Mouse (Mus musculus) heart, embryonic 15.5 days (tissue): Measurements from ENCODE around the gene Cntrob. TPM values are rescaled to one million over a fixed set of nuclear protein-coding genes. Genes with fewer than 3 reads are reported as not detected.
"Not testable (repeated sequence)": the region's sequence is repeated elsewhere in the genome, so short reads cannot be mapped to it uniquely, and the experiment has no call there.

ENCODE experiments used
- ATAC-seq: fragments of 200-750 bp; cut with Nextera tagmentation; replicated peaks from 2 replicates; pipeline ENCODE4 v1.8.0; 2017; ENCODE audit warnings: low read depth, moderate TSS enrichment; ENCODE audit not compliant: insufficient number of reproducible peaks, insufficient read depth, low FRiP score
- H3K27ac ChIP-seq: fragments of 300-500 bp; sonication (generic); 2 replicates; pipeline ENCODE4 v1.5.1; 2015; ENCODE audit warnings: mild to moderate bottlenecking, inconsistent platforms
- H3K27me3 ChIP-seq: fragments of 300-500 bp; sonication (generic); 2 replicates; pipeline ENCODE4 v1.6.1; 2015; ENCODE audit warnings: inconsistent platforms
- H3K36me3 ChIP-seq: fragments of 300-500 bp; sonication (generic); 2 replicates; pipeline ENCODE4 v1.6.1; 2015; ENCODE audit warnings: mild to moderate bottlenecking, inconsistent platforms
- H3K4me1 ChIP-seq: fragments of 300-500 bp; sonication (generic); replicated peaks from 2 replicates; pipeline ENCODE4 v1.6.1; 2015; ENCODE audit warnings: inconsistent platforms
- H3K4me2 ChIP-seq: fragments of 300-500 bp; sonication (generic); 2 replicates; pipeline ENCODE4 v1.6.1; 2015; ENCODE audit warnings: inconsistent platforms, mild to moderate bottlenecking, moderate library complexity
- H3K4me3 ChIP-seq: fragments of 300-500 bp; sonication (generic); 2 replicates; pipeline ENCODE4 v1.5.1; 2015; ENCODE audit warnings: mild to moderate bottlenecking, inconsistent platforms
- H3K9ac ChIP-seq: fragments of 300-500 bp; sonication (generic); 2 replicates; pipeline ENCODE4 v1.6.1; 2015; ENCODE audit warnings: mild to moderate bottlenecking, inconsistent platforms
- H3K9me3 ChIP-seq: fragments of 300-500 bp; sonication (generic); replicated peaks from 2 replicates; pipeline ENCODE4 v1.6.1; 2016; ENCODE audit warnings: inconsistent platforms
- WGBS: fragments of 180-500 bp; shearing (Covaris S2); methylation state at CpG from one replicate; pipeline ENCODE4 v1.1.7; 2015; ENCODE audit warnings: mixed read lengths; 5-methylcytosine and 5-hydroxymethylcytosine counted together
- polyA plus RNA-seq: library from polyadenylated mRNA; unstranded; fragments of >200 nt; fragmentation: Nextera tagmentation; extraction: Ambion mirVana; gene quantifications from 2 replicates; pipeline ENCODE4 v1.2.1, GENCODE M21; 2015

Gene Cntrob
- polyA plus RNA-seq, 1 experiment from 2014 or later, result 12.7 TPM

DNA sequence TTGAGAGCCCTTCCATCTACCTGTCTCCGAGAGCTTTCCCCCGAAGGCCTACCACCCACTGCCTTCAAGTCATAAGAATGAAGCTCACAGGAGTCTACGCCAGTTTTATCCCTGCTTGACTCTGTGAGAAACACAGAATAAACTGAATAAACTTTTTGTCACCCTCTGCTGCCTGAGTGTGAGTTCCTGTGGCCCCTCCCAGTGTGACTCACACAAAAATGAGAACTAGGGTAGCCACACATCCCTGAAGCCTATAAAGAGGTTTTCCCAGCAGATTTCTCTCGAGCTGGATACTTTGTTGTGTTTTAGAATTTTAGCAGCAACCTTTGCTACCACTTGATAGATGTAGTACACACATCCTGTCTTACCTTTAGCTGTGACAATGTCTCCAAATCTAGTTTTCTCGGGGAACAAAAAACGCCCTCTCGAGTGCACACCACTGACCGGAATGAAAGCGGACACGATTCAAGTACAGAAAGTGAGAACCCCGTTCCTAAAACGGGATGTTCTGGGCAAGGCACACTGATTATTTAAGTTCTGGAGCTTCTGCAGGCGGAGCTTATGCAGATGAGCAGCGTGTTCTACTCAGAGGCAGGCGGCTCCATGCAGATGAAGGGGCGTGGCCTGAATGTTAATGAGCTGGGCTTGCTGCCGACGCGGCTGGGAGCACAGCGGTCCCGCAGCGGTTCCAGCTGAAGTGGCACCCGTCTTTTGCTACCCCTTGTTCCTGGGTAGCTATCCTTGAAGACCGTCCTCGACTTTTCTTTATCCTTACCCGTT is 2.2 kb upstream of the Cntrob start, which contains the start of gene Kcnab3:
Gene Kcnab3 (plus strand): TSS at position 631 of the 780 bp plus-strand sequence.
- Histone ChIP-seq H3K9ac (peak within 1 kb of the TSS; percentile 64), H3K9me3 (no peaks in the 10 kb centered on the region), H3K4me1 (peaks cover 39% of the 10 kb centered on the region), H3K4me3 (peak within 1 kb of the TSS; percentile 57), H3K4me2 (peak within 1 kb of the TSS; percentile 96), H3K27ac (peak within 1 kb of the TSS; percentile 42; the same call in 1 of the 2 replicates), H3K36me3 (no peaks in the 10 kb centered on the region), H3K27me3 (peaks cover 32% of the 10 kb centered on the region)
- peak; percentile 67 for ATAC-seq
- WGBS, result 10% methylated on average over 26 of the region's 26 CpGs

DNA sequence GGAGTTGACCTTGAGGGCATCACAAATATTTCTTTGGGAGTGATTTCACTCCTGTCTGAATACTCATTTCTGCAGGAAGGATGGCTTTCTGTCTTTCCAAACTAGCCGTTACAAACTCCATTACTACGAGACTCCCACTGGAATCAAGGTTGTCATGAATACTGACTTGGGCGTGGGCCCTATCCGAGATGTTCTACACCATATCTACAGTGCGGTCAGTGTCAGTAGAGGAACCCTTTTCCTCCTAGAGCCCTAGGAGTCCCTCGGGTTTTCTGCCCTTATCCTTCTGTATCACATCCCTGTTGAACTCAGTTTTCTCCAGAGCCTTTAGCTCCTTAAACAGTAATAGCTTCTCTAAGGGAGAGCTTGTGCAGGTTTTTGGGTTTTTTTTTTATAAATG is 1.2 kb upstream of the Cntrob start:
- 75% methylated on average over 6 of the region's 6 CpGs for WGBS
- Histone ChIP-seq H3K9ac (peak overlapping the region; percentile 64; the same call in 1 of the 2 replicates), H3K36me3 (peaks cover 1% of the 10 kb centered on the region; the same call in 1 of the 2 replicates), H3K9me3 (no peaks in the 10 kb centered on the region), H3K4me3 (peak overlapping the region; percentile 62), H3K27ac (peak overlapping the region; percentile 63; the same call in 1 of the 2 replicates), H3K4me2 (peak overlapping the region; percentile 72), H3K4me1 (peaks cover 39% of the 10 kb centered on the region), H3K27me3 (peaks cover 32% of the 10 kb centered on the region)
- no peak for ATAC-seq

DNA sequence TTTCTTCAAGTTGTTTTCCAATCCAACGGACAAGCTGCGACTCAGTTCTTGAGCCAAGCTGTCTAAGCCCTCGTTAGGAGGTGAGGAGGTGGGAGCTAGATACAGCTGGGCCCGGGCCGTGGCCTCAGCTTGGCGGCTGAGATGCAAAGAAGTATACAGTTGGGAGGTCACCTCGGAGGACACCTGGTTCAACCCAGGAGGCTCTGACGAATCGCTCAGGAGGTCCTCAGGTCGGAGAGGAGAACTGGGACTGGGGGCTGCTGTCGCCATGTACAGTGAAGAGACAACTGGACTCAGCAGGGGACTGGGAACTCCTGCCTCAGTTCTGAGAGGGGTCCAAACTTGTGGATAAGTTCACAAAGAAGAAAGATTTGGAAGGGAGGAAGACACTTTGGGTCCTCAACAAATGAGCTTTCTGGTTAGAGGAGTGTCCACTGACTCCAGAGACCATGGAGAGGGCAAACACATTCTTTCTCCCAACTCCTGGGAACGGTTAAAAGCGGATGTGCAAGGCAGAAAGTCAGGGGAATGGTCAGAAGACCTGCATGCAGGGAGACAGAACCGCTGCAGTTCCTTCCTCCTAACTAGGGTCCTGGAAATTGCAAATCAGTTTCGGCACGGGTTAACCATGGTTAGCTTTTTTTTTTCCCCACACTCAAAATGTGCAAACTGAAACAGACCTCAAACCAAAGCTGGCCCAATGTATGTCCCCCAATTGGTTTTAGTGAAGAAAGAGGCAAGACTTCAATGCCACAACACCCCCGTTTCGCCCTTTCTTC is 693 bp downstream of the Cntrob start:
- H3K36me3 ChIP-seq, result peaks cover 20% of the 10 kb centered on the region
- H3K4me3 ChIP-seq, result peak overlapping the region; percentile 62
- peaks cover 39% of the 10 kb centered on the region for H3K4me1 ChIP-seq
- no peaks in the 10 kb centered on the region for H3K9me3 ChIP-seq
- H3K4me2 ChIP-seq, result peak overlapping the region; percentile 72
- H3K9ac ChIP-seq, result peak overlapping the region; percentile 85
- H3K27ac ChIP-seq, result peak overlapping the region; percentile 89
- no peak for ATAC-seq
- H3K27me3 ChIP-seq, result peaks cover 15% of the 10 kb centered on the region
- WGBS, result 20% methylated on average over 18 of the region's 18 CpGs

DNA sequence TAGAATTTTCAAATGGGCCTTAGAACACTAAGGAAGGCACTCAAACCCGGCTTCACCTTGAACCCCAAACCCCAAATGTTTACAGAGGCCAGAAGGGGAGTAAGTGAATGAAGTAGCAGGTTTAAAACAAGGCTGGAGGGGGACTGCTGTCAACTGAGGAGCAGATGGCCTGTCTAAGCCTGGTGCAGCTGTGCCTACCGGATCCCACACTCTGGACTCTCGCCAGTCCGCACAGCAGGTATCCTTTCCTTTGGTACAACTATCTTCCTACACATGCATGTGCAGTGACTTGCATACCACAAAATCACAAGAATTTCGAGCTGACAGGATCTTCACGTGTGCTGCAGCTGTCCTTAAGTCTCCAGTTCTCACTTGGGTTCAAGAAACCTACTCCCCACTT is 1.6 kb downstream of the Cntrob start:
- no peak for ATAC-seq
- Histone ChIP-seq H3K4me3 (peak overlapping the region; percentile 62; the same call in 1 of the 2 replicates), H3K4me1 (peaks cover 39% of the 10 kb centered on the region), H3K27me3 (peaks cover 7% of the 10 kb centered on the region), H3K36me3 (peaks cover 25% of the 10 kb centered on the region), H3K9ac (0 out of 2 replicates have a peak overlapping the region, but pooled peaks have one; percentile 85), H3K9me3 (no peaks in the 10 kb centered on the region), H3K4me2 (peak overlapping the region; percentile 72), H3K27ac (no peak overlapping the region)
- WGBS, result 73% methylated on average over 6 of the region's 6 CpGs

DNA sequence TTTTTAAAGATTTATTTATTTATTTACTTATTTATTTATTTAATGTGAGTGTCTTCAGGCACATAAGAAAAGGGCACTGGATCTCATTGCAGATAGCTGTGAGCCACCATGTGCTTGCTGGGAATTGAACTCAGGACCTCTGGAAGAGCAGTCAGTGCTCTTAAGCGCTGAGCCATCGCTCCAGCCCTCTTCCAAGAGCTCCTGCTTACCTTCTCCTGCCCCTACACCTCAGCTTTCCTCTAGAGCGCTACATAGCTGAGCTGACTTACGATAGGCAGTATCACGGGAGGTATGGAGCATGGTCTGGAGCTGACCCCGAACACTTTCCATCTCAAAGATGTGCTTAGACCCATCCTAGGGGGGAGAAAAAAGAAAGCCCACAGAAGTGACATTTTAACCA is 2.0 kb downstream of the Cntrob start:
- 0 out of 2 replicates have a peak overlapping the region, but pooled peaks have one; percentile 9 for H3K9ac ChIP-seq
- peak overlapping the region; percentile 72; the same call in 1 of the 2 replicates for H3K4me2 ChIP-seq
- WGBS, result 95% methylated on average over 6 of the region's 6 CpGs

DNA sequence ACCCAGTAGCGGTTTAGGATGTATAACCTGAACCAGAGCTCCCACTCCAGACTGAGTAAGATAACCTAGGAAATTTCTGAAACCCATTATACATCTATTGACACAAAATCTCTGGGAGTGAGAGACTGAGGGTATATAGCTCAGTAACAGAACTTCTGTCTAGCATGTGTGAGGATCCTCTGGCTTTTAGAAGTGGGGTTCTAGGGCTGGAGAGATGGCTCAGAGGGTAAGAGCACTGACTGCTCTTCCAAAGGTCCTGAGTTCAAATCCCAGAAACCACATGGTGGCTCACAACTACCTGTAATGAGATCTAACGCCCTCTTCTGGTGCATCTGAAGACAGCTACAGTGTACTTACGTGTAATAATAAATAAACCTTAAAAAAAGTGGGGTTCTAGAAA is 5.6 kb downstream of the Cntrob start:
- ATAC-seq, H3K27me3 ChIP-seq, H3K4me3 ChIP-seq, H3K9me3 ChIP-seq, H3K9ac ChIP-seq, H3K4me2 ChIP-seq, H3K27ac ChIP-seq: not testable (repeated sequence)
- WGBS, result 82% methylated on average over 3 of the region's 3 CpGs
- peaks cover 12% of the 10 kb centered on the region for H3K4me1 ChIP-seq
- H3K36me3 ChIP-seq, result peaks cover 45% of the 10 kb centered on the region

More for the DNA sequence above, 2.0 kb downstream of the Cntrob start:
- Histone ChIP-seq H3K36me3 (peaks cover 25% of the 10 kb centered on the region), H3K4me1 (peaks cover 36% of the 10 kb centered on the region), H3K27ac (no peak overlapping the region), H3K27me3 (peaks cover 2% of the 10 kb centered on the region), H3K9me3 (no peaks in the 10 kb centered on the region), H3K4me3 (no peak overlapping the region)
- ATAC-seq, result no peak

DNA sequence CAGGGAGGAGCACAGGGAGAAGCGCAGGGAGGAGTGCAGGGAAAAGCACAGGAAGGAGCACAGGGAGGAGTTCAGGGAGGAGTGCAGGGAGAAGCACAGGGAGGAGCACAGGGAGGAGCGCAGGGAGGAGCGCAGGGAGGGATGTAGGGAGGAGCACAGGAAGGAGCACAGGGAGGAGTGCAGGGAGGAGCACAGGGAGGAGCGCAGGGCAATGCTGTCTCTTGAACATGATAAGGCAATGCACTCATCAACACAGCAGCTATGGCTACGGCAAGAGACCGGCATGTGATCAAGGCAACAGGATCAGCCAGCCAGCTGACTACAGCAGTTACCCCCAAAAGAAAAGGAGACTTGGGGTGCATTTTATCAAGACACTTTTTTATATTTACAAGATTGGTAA is 7.2 kb downstream of the Cntrob start:
- WGBS, result 96% methylated on average over 6 of the region's 6 CpGs

DNA sequence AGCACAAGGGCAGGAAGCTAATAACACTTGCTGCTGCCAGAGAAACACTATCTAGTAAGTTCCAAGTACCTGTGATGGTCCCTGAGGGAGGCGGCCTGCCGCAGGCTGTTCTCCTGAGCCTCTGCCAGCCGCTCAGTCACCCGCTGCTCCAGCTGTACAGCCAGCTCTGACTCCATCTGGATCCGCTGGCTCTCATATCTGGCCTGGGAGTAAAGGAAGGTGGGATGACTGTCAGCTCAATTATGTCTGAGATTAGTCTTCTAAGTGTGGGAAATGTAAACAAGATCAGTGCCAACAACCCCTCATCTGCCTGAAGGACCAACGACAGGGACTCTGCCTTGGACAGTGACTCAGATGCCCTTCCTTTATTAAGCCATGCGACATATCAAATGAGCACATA is 12.3 kb downstream of the Cntrob start:
- peaks cover 67% of the 10 kb centered on the region for H3K36me3 ChIP-seq
- ATAC-seq, result no peak
- no peak overlapping the region for H3K4me3 ChIP-seq
- 64% methylated on average over 7 of the region's 7 CpGs for WGBS
- H3K4me1 ChIP-seq, result no peaks in the 10 kb centered on the region
- no peak overlapping the region for H3K9ac ChIP-seq
- H3K4me2 ChIP-seq, result no peak overlapping the region
- no peaks in the 10 kb centered on the region for H3K27me3 ChIP-seq
- no peak overlapping the region for H3K27ac ChIP-seq
- H3K9me3 ChIP-seq, result no peaks in the 10 kb centered on the region

More for the DNA sequence above, 7.2 kb downstream of the Cntrob start:
- Histone ChIP-seq H3K36me3 (peaks cover 48% of the 10 kb centered on the region), H3K9me3 (no peaks in the 10 kb centered on the region), H3K27ac (no peak overlapping the region), H3K4me3 (no peak overlapping the region), H3K4me2 (no peak overlapping the region), H3K4me1 (no peaks in the 10 kb centered on the region), H3K27me3 (no peaks in the 10 kb centered on the region), H3K9ac (no peak overlapping the region)
- ATAC-seq, result no peak

DNA sequence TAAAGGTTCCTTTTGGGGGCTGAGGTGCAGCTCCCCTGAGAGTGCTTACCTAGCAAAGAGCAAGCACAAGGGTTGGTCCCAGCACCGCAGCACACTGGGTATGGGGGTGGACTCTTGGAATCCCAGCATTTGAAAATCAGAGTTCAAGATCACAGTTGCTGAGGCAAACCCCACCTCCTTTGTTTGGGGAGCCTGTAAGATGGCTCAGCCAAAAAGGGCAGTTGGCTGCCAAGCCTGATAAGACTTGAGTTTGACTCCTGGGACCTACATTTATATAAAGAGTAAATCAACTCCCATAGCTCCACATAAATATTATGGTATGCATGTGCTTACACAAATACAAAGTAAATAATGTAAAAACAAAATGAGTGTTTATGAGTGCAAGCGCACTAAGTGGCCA is 17.5 kb downstream of the Cntrob start:
- no peaks in the 10 kb centered on the region for H3K27me3 ChIP-seq
- no peak overlapping the region for H3K4me2 ChIP-seq
- H3K4me1 ChIP-seq, result no peaks in the 10 kb centered on the region
- H3K36me3 ChIP-seq, result peaks cover 65% of the 10 kb centered on the region
- H3K4me3 ChIP-seq, result no peak overlapping the region
- ATAC-seq, result no peak
- H3K27ac ChIP-seq, result no peak overlapping the region
- no peak overlapping the region for H3K9ac ChIP-seq
- WGBS, result 91% methylated on average over 2 of the region's 2 CpGs
- no peaks in the 10 kb centered on the region for H3K9me3 ChIP-seq

DNA sequence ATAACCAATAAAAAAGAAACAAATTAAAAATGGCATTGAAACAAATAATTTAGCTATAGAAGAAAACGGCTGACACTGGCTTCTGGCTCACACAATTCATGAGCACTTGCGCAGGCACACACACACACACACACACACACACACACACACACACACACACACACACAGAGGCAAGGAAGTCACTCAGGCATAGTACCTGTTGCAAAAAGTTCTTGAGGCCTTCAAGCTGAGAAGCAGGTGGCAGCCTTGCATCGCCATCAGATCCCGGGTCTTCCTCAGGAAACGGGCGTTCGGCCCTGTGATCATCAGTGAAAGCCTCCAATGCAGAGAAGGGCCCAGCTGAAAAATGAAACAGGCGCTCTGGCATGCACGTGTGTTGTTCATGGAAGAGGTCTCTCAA is 18.3 kb downstream of the Cntrob start:
- H3K4me2 ChIP-seq, result no peak overlapping the region
- H3K4me1 ChIP-seq, result no peaks in the 10 kb centered on the region
- H3K36me3 ChIP-seq, result peaks cover 58% of the 10 kb centered on the region
- no peak overlapping the region for H3K4me3 ChIP-seq
- no peaks in the 10 kb centered on the region for H3K27me3 ChIP-seq
- H3K9me3 ChIP-seq, result no peaks in the 10 kb centered on the region
- no peak overlapping the region for H3K9ac ChIP-seq
- H3K27ac ChIP-seq, result no peak overlapping the region
- 89% methylated on average over 9 of the region's 9 CpGs for WGBS
- ATAC-seq, result no peak

DNA sequence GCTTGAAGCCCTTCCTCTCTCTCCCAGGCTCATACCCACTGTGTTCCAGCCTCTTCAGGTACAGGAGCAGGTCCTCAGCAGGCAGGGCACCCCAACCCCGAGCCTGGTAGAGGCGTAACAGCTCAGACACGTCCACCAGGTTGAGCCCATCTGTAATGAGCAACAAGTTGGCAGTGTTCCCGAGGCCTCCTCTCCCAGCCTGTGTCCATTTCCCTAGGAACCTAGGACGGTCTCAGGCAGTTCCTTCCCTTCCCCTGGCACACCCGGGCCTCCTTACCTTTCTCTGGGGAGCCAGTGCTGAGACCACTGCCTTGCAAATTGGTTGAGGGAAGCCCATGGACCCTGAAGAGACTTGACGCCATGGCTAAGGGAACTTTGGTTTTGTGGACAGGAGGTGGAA is 20.8 kb downstream of the Cntrob start:
- H3K9me3 ChIP-seq, result no peaks in the 10 kb centered on the region
- no peak overlapping the region for H3K27ac ChIP-seq
- WGBS, result 84% methylated on average over 7 of the region's 7 CpGs
- no peak for ATAC-seq
- H3K4me1 ChIP-seq, result no peaks in the 10 kb centered on the region
- H3K36me3 ChIP-seq, result peaks cover 40% of the 10 kb centered on the region
- no peak overlapping the region for H3K4me3 ChIP-seq
- H3K4me2 ChIP-seq, result no peak overlapping the region
- H3K27me3 ChIP-seq, result no peaks in the 10 kb centered on the region
- no peak overlapping the region for H3K9ac ChIP-seq
